Mouse (Mus musculus): ENCODE results near the gene Cfap61.
"Not testable (repeated sequence)": the region's sequence is repeated elsewhere in the genome, so short reads cannot be mapped to it uniquely, and the experiment has no call there.

Gene Cfap61

DNA sequence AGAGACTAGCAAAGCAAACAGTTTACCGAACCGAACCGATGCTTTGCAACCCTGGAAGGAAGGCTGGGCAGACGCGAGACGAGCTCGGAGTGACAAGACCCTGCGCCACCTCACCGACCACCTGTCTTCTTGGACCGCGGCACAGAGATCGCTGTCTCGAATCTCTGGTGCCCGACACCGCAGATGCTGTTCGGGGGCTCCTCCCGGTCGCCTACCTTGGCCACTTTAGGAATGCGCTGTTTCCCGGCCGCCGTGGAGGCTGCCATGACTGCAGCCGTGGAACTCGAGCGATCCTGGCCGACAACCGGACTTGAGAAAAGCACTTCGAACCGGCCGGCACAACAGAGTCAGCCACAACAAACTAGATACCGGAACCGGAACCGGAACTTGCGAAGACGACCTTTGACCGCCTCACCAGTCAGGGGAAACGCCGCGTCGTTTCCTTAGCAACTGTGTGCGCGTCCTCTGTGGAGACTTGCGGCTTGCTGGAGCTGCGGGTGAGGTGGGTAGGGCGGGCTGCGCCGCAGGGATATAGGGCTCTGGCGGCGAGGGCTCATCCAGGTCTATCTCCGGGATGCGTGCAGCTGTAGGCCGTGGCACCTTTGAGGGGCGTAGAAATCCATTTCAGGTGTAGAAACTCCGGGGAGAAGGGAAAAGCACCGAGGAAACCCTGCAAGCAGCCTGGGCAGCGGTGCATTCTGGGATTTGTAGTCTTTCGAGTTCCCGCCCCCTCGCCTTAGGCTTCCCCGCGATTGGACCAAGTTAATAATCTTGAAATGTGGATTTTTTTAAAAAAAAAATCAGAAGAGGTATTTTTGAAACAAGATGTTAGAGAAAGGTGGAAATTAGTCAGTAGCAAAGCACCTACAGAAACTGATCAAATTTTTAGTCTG lies at the start of gene Cfap61, which contains the start of gene Crnkl1:
Gene Cfap61 (plus strand): TSS at position 446 of the 893 bp plus-strand sequence.
Gene Crnkl1 (minus strand): TSS at position 676 of the 893 bp plus-strand sequence.
- DNase-seq (ENCODE audit: low read depth): peak; percentile 90

DNA sequence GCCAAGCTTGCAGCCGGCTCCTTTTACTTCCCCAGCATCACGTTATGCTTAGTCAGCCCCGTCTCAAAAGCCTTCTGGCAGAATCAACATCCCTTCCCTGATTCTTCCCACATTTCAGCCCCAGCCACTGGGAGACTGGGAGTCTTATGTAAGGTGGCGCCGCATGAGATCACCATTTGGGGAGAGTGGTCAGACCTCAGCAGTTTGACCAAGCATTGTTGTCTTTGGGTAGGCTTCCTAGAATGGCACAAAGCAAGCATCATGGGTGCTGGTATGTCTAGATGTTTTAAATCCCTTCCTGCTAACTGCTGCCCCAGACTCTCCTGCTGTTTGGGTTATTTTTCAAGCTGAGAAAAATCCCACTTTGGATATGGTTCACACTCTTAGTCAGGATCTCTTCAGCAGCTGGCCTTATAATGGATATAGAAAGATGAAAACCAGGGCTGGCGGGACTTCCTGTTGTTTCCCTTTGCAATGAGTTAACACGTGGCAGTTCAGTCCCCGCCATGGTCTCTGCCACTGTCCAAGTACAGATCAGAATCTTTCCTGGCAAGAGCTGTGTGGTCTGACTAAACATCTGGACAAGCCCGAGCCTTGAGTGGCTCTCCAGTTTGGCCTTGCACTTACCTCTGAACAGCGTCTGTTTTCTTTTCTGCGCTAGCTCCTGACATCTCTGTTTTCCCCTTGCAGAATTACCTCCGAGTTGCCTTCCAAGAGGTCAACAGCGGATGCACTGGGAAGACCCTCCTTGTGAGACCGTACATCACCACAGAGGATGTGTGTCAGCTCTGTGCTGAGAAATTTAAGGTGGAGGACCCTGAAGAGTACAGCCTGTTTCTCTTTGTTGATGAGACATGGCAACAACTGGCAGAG lies 49.4 kb upstream of the Cfap61 start:
- peak; percentile 97 for DNase-seq (ENCODE audit: low read depth)

DNA sequence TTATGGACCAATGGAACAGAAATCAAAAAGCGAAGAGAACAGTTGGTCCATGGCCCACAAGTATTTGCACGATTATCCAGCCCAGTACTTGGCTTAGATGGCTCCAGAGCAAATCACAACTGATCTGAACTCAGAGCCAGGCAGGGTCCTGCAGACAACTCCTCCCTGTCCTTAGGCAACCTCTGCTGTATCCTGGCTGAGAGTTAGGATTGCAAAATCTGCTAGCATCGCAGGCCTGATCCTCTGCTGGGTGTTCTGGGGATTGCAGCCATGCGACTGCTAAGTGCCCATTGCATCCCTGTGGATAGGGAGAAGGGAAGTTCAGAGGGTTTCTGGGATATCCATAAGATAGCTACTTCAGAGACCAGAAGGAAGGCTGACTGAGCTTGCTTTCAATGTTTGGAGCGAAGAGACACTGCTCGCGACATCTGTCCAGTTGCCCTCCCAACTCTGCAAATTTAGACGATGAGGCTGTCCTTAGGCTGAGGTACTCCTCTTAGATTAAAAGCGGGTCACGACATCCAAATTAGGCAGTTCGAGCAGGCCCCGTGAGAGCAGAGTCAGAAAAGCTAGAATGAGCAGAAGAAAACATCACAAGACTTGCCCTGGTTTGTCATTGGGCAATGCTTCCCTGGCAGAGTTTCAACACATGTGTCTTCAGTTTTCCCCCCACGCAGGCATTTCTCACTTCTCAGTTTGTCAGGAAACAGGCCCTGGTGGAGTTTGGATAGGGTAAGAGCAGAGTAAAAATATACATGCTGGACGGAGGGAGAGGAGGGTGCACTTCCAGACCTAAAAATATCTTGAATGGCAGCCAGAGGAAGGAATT lies 46.4 kb upstream of the Cfap61 start:
- peak; percentile 97 for DNase-seq (ENCODE audit: low read depth)

DNA sequence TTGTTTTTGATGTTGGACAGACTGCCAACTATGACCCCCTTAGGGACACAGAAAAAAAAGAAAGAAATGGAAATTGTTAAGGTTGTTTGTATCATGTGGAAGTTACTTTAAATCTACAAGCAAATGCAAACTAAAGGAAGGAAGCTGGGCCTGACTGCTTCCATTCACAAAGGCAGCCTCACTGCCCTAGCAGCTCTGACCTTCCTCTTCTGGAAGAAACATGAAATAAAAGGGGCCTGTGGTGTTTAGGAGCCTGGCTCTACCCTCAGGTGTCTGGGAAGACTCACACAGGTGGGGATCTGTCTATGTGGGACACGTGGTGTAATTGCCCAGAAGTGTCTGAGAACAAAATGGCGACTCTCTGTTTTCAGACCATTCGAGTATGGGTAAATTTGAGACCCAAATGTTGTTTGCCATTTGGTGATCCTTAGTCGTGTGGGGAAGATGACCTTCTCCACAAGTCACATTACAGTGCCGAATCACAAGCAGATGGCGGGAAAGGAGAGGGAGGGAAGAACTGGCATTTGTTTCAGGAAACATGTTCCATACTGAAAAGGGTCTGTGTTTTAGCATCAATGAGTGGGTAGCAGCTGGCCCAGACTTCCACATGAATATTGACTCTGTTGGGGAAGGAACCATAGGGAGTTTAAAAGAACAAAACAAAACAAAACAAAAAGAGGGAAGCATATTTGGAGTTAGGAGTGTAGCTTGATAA lies 45.7 kb upstream of the Cfap61 start:
- DNase-seq (ENCODE audit: low read depth): no peak

DNA sequence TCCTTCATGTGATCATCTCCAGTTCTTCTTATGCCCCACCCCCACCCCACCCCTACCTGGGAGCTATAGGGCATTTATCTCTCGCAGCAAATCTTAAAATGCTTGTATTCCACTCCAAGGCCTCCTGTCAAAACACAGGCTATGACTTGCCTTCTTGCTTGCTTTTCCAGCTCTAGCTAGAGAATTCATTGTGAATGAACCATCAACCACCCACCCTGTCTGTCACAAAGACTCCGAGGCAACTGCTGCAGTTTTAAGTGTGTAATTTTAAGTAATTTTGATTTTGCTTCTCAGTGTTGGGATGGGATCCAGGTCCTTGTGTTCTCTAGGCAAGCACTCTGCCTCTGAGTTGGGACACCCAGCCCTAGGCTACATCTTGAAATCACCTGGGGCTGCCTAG lies 44.0 kb upstream of the Cfap61 start:
- DNase-seq (ENCODE audit: low read depth): no peak

DNA sequence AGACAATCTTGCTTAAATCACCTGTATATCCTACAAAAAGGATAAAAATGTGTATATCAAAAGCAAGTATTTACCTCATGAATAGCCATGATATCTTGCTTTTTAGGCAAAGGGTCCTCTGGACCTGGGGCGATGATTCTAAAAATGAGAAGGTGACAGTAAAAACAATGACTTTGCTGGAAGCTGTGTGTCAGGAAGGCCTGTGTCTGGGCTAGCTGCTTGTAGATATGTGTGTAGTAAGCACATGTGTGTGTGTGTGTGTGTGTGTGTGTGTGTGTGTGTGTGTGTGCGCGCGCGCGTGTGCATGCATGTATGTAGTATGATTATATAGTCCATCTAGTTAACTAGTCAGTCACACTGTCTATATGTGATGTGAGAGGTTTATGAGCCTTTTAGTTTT lies 40.8 kb upstream of the Cfap61 start:
- no peak for DNase-seq (ENCODE audit: low read depth)

DNA sequence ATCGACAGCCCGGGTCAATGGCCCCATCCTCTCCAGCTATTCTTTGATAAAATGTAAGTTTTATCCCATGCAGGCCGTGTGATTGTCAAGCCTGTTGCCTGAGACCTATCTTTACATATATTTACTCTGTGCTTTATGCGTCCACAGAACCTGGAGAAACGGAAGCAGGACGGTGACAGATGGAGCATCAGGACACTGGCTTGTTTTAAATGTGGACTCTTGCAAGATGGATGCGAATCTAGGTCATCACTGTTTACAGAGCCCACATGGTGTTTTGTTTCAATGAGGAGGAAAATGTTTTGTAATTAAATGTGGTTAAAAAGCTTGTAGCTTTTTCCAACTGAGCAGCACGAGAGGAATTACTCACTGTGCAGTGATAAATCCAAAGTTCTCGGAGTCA lies 36.5 kb upstream of the Cfap61 start:
- DNase-seq (ENCODE audit: low read depth): no peak

DNA sequence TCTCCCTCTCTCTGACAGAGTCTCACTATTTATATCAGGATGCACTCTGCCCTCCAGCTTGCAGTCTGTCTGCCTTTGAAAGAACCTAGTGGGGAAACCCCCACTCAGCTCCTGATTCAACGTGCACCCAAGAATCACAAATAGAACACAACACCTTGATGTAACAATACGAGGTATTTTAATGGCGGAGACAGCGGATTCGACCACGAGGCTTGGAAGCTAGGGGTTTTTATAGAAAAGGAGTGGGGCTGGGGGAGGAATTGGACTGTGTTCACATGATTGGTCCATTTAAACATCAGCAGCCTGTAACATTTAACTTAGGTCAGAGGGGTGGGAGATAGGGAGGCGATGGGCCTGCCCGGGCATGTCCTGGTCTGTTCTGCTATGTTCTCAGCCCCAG lies 34.3 kb upstream of the Cfap61 start:
- DNase-seq (ENCODE audit: low read depth): not testable (repeated sequence)

DNA sequence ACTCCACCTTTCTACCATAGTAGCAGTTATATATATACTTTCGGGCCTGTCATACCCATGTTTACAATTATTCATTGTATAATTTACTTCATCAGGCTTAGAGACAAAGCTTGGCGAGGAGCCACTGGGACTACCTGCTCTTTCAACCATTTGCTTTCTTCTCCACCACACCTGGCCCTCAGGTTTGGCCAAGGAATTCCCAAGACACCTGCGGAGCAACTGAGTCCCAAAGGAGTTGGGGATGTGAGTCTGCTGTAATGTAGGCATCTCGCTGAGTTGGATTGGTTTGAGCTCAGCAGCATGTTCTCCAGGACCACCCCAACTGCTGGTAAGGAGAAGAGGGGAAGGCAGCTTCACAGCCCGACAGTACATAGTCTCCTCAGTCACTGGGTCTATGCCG lies 32.7 kb upstream of the Cfap61 start, which contains the start of gene Naa20:
Gene Naa20 (plus strand): TSS at position 239 of the 400 bp plus-strand sequence.
- no peak for DNase-seq (ENCODE audit: low read depth)

DNA sequence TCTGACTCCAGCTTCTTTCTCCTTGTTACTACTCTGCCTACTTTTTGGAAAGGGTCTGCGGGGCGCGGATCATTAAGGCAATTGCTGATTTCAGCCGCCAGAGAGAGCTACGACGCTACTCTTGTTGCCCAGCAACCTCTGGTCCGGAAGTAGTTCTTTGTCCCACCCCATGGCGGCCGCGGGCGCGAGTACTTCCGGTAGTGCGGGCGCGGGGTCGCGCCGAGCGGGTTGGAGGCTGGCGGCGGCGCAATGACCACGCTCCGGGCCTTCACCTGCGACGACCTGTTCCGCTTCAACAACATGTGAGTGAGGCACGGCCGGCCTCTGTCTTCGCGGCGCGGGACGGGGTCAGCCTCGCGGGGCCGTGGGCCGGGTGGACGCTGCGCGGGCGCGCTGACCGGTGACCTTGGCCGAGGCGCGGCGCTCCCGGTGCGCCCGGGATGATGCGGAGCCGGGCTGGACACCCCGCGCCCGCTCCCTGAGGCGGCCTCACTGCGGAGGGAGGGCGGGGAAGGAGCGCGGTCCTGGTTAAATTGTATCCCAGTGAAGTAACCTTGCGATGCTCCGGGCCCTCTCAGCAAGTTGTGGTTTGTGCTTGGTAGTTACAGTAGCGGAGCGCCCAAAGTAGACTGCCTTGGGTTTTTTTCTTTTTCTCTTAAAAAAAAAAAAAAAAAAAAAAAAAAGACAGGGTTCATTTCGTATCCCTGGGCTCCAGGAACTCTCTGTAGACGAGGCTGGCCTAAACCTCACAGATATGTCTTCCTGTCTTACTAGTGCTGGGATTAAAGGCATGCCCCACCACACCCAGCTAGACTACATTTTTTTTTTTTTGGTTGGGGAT lies 31.3 kb upstream of the Cfap61 start:
- DNase-seq (ENCODE audit: low read depth): peak; percentile 65

DNA sequence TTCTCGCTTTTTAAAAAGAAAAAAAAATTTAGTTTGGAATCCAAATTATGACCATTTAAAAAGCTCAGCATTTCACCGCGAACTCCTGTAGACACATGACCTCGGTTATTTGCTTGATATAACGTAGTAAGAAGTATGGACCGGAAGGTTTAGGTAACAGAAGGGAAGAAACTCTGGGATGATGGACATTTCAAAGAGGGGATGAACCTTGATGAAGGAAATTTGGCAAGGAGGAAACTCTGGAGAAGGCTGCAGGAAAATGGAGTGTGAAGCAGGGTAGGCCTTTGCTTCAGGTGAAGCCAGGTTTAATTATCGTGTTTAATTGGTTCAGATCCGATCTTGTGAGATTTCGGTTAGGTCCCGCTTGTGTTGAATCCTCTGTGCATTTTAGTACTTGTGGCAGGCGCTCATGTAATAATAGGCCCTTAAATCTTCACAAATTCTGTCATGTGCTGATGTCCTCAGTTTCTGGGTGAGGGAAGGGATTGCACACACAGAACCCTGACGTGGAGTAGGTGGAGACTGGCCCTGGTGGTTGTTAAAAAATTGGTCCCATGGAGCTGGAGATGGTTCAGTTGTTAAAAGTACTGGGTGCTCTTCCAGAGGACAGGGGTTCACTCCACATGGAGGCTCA lies 30.5 kb upstream of the Cfap61 start:
- no peak for DNase-seq (ENCODE audit: low read depth)

DNA sequence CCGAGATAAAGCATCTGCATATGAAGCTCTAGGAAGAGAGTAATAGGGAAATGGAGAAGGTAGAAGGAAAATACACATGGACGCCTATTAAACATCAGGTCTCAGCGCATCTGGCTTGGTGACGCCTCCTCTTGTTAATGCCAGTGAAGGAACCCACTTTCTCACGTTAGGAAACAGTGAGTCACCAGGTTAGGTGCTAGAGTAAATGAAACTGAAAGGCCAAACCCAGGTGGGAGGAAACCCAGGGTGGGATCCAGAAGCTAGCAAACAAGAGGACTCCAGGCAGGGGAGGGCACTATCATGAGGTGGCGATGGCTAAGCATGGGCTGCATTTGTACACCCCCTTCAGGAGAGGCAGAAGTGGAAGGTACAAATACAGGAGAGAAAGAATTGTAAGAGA lies 29.4 kb upstream of the Cfap61 start:
- no peak for DNase-seq (ENCODE audit: low read depth)

DNA sequence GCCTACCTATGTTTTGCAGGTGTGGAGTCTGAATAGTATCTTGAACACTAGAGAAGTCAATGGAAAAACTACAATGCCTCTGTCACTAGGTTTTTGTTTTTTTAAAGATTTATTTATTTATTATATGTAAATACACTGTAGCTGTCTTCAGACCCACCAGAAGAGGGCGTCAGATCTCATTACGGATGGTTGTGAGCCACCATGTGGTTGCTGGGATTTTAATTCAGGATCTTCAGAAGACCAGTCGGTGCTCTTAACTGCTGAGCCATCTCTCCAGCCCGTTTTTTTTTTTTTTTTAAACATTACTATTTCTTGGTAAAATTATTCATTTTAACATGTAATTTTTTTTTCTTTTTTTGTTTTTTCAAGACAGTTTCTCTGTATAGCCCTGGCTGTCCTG lies 28.7 kb upstream of the Cfap61 start:
- not testable (repeated sequence) for DNase-seq (ENCODE audit: low read depth)

DNA sequence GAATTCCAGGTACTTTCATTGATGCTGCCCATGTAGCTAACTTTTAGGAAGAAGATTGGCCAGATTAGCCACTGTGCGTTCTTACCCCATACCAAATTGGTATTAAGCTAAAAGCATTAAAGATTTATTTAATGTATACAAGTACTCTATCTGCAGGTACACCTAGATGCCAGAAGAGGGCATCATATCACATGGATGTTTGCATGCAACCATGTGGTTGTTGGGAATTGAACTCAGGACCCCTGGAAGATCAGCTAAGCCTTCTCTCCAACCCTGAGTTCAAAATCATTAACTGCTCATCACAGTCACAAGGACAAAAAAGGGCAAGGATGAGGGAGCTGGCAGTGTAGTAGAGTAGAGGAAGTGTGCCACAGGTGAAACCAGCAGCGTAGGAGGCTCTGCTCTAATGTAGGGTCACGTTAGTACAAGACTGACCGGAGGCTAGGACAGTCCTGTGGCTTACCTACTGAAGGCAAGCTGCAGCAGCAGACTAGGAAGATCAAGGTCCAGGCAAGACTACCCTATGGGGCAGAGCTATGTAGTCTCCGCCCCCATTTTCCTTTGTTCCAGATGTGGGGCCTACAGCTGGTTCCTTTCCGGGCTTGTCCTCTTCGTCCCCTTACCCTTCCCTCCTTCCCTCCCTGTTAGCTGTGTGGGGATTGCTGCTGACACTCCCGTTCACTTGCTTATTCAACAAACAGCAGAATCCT lies 13.5 kb upstream of the Cfap61 start:
- DNase-seq (ENCODE audit: low read depth): no peak

DNA sequence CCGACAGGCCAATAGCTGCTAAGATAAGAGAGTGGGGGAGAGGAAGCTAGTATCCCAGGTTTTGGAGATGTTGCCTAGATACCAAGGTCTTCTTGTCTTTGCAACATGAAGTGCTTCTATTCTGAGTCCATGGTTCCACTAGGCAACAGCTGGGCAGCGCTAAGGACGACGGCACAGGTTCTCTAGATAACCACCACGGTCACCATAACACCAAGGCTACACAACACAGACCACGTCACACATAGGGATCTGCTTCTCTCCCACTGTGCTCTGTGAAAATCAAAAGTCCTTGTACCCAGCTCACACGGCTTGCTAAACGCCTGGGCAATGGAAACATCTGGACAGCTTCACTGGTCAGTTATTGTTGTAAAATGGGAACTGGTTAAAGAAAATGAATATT lies 2.4 kb downstream of the Cfap61 start:
- DNase-seq (ENCODE audit: low read depth): no peak

DNA sequence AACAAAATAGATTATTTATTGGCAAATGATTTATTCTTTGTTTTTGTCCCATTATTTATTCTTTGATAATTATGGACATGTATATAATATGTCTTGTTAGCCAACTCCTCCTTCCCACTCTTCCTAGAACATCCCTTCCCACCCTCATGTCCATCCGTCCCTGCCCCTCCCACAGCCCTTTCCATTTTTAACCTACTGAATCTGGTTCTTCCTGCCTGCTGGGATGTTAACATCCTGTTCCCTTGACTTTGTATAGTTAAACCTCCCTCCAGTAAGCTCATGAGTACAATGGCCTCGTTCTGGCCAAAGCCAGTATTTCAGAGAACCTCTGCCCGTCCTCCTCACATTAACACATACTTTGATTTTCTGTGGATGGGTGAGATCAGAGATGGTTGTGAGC lies 6.8 kb downstream of the Cfap61 start:
- no peak for DNase-seq (ENCODE audit: low read depth)

DNA sequence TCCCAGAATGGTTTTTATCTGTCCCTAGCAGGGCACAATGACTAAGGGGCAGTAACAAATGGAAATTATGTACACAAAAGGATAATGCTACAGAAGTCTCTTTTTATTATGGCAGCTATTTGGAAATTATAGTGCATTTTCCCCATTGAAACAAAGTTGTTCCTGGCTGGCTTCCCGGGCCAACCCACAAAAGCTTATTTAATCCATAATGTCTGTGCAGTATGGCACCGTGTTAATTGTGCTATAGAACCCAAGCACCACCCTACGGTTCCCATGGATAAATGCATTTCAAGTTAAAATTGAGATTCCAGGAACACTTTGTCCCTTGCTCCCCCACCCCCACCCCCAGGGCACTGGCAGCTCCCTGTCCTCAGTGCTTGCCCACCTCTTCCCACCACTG lies 9.7 kb downstream of the Cfap61 start:
- DNase-seq (ENCODE audit: low read depth): no peak

DNA sequence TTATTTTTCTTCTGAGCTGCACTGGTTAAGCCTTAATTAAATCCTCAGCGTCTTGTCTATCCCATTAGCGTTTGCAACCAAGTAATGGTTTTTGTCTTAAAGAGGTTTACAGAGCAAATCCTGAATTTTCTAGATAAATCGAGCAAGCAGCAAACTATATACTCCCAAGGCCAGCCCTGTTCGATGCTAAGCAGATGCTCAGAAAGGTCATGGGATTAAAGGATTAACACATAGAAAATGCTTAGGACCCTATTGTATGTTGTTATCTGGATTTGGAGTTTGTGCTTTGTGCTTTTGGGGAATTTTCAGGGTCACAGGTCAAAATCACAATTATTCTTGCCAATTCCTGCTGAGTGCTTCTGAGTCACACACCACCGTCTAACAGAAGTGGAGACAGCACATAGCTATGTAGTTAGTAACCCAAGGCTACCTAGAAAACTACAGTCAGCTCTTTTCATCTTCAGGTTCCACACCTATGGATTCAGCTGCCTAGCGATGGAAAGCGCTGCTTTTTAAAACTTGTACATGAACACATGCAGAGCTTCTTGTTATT lies 13.9 kb downstream of the Cfap61 start:
- peak; percentile 43 for DNase-seq (ENCODE audit: low read depth)
